In the genomic region with DNA sequence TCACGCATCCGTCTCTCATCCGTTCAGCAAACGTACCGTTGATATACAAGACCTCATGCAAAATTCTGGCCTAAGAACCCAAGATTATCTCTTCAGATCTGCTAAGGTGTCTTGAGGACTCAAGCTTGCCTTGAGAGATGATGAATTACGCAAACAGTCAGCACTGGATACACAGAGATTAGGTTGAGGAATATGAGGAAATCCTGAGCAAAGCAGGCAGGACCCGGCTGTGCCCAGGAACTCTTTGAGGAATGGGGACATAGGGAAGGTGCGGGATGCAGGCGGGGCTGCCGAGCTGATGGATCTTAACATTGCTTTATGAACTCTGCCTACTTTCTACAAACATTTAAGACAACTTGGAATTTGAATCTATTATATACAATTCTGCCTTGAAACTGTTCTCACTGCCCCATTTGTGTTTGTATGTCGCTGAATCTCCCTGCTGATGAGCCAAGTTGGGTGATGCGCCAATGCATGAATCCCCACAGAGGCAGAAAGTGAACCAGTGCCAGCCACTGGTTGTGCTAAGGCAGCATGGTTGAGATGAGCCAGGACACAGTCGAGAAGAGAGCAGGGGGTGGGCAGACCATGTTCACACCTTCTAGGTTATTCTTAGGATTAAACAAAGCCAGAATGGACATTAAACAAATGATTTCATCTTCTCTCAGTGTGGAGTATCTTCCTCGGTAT, we compare ENCODE assay signal across 19 mouse cellular contexts. TPM values are rescaled to one million over a fixed set of nuclear protein-coding genes. Genes with fewer than 3 reads are reported as not detected.
DNase-seq lines count a peak whose midpoint lies in the region; ATAC-seq lines count a peak whose summit lies in the region.
"Had no signal": no experiment of that assay in that cellular context is flagged by ENCODE, and none has a peak within 500 bp of the region (broad histone marks: within the 10 kb centered on the region; RNA-seq: fewer than 3 reads in every experiment).

No protein-coding gene starts in this region.

- no peaks in the 10 kb centered on the region for H3K9me3 ChIP-seq in forebrain, embryonic 12.5 days
- no peaks in the 10 kb centered on the region; the same call in 1 of the 2 replicates for H3K9me3 ChIP-seq in forebrain, embryonic 10.5 days
- no peaks in the 10 kb centered on the region for H3K9me3 ChIP-seq in hindbrain, embryonic 15.5 days
- no peaks in the 10 kb centered on the region for H3K9me3 ChIP-seq in hindbrain, embryonic 12.5 days (replicated peaks)
- H3K9me3 ChIP-seq in midbrain, embryonic 15.5 days = no peaks in the 10 kb centered on the region
- H3K9me3 ChIP-seq: embryonic facial prominence, embryonic 12.5 days; limb, embryonic 12.5 days; liver, embryonic 12.5 days had no signal

- no peak for ATAC-seq in forebrain, embryonic 12.5 days (ENCODE audit: low FRiP score)
- ATAC-seq in hindbrain, embryonic 15.5 days (ENCODE audit: low FRiP score, low read depth) = no peak
- no peak for ATAC-seq in hindbrain, embryonic 12.5 days (ENCODE audit: low FRiP score)
- no peak for ATAC-seq in midbrain, embryonic 15.5 days (replicated peaks)
- ATAC-seq: intestine, postnatal 0 days; liver, embryonic 12.5 days had no signal

- peak overlapping the region; percentile 32; the same call in 1 of the 2 replicates for H3K27ac ChIP-seq in forebrain, embryonic 12.5 days
- H3K27ac ChIP-seq in forebrain, embryonic 10.5 days = no peak overlapping the region
- H3K27ac ChIP-seq in hindbrain, embryonic 15.5 days (replicated peaks) = peak overlapping the region; percentile 34; the same call in 1 of the 2 replicates
- no peak overlapping the region for H3K27ac ChIP-seq in hindbrain, embryonic 12.5 days
- H3K27ac ChIP-seq in midbrain, embryonic 15.5 days = peak overlapping the region; percentile 6; the same call in 1 of the 2 replicates
- H3K27ac ChIP-seq: embryonic facial prominence, embryonic 12.5 days; limb, embryonic 12.5 days; liver, embryonic 12.5 days; macrophage had no signal

- 80% methylated on average over 14 of the region's 14 CpGs for WGBS in forebrain, embryonic 12.5 days
- WGBS in forebrain, embryonic 10.5 days = 92% methylated on average over 14 of the region's 14 CpGs
- WGBS in hindbrain, embryonic 15.5 days = 68% methylated on average over 14 of the region's 14 CpGs
- 85% methylated on average over 14 of the region's 14 CpGs for WGBS in hindbrain, embryonic 12.5 days
- WGBS in midbrain, embryonic 15.5 days = 50% methylated on average over 14 of the region's 14 CpGs

- no peaks in the 10 kb centered on the region for H3K36me3 ChIP-seq in forebrain, embryonic 12.5 days (replicated peaks)
- no peaks in the 10 kb centered on the region for H3K36me3 ChIP-seq in forebrain, embryonic 10.5 days (replicated peaks)
- no peaks in the 10 kb centered on the region for H3K36me3 ChIP-seq in hindbrain, embryonic 15.5 days
- H3K36me3 ChIP-seq in hindbrain, embryonic 12.5 days = no peaks in the 10 kb centered on the region
- no peaks in the 10 kb centered on the region for H3K36me3 ChIP-seq in midbrain, embryonic 15.5 days (replicated peaks)
- H3K36me3 ChIP-seq: embryonic facial prominence, embryonic 12.5 days; heart, embryonic 13.5 days; limb, embryonic 12.5 days; liver, embryonic 12.5 days had no signal

- H3K27me3 ChIP-seq in forebrain, embryonic 12.5 days = no peaks in the 10 kb centered on the region
- 0 out of 2 replicates have a peak, but pooled peaks cover 7% of the 10 kb centered on the region for H3K27me3 ChIP-seq in forebrain, embryonic 10.5 days (ENCODE audit: poor library complexity, severe bottlenecking)
- no peaks in the 10 kb centered on the region for H3K27me3 ChIP-seq in hindbrain, embryonic 15.5 days
- H3K27me3 ChIP-seq in hindbrain, embryonic 12.5 days = no peaks in the 10 kb centered on the region
- peaks cover 3% of the 10 kb centered on the region; the same call in 1 of the 2 replicates for H3K27me3 ChIP-seq in midbrain, embryonic 15.5 days (replicated peaks)
- H3K27me3 ChIP-seq: embryonic facial prominence, embryonic 12.5 days; limb, embryonic 12.5 days had no signal

- H3K4me2 ChIP-seq in forebrain, embryonic 12.5 days = 0 out of 2 replicates have a peak overlapping the region, but pooled peaks have one; percentile 0
- H3K4me2 ChIP-seq in hindbrain, embryonic 15.5 days = no peak overlapping the region
- H3K4me2 ChIP-seq in hindbrain, embryonic 12.5 days (replicated peaks) = no peak overlapping the region
- H3K4me2 ChIP-seq in midbrain, embryonic 15.5 days = 0 out of 2 replicates have a peak overlapping the region, but pooled peaks have one; percentile 16
- H3K4me2 ChIP-seq: embryonic facial prominence, embryonic 12.5 days; heart, embryonic 13.5 days; limb, embryonic 12.5 days; liver, embryonic 12.5 days had no signal

- H3K4me3 ChIP-seq in forebrain, embryonic 12.5 days (replicated peaks) = no peak overlapping the region
- no peak overlapping the region for H3K4me3 ChIP-seq in forebrain, embryonic 10.5 days
- H3K4me3 ChIP-seq in hindbrain, embryonic 15.5 days = no peak overlapping the region
- H3K4me3 ChIP-seq in hindbrain, embryonic 12.5 days = no peak overlapping the region
- H3K4me3 ChIP-seq in midbrain, embryonic 15.5 days = no peak overlapping the region
- H3K4me3 ChIP-seq: embryonic facial prominence, embryonic 12.5 days; heart, embryonic 13.5 days; limb, embryonic 12.5 days; liver, embryonic 12.5 days had no signal

- H3K4me1 ChIP-seq in forebrain, embryonic 12.5 days = peaks cover 34% of the 10 kb centered on the region
- H3K4me1 ChIP-seq in forebrain, embryonic 10.5 days = peaks cover 32% of the 10 kb centered on the region
- H3K4me1 ChIP-seq in hindbrain, embryonic 15.5 days (replicated peaks) = peaks cover 25% of the 10 kb centered on the region
- peaks cover 5% of the 10 kb centered on the region for H3K4me1 ChIP-seq in hindbrain, embryonic 12.5 days
- H3K4me1 ChIP-seq in midbrain, embryonic 15.5 days = peaks cover 17% of the 10 kb centered on the region; the same call in 1 of the 2 replicates
- H3K4me1 ChIP-seq: embryonic facial prominence, embryonic 12.5 days; liver, embryonic 12.5 days had no signal

- no peak for DNase-seq in forebrain, embryonic 10.5 days (ENCODE audit: extremely low spot score, low spot score)
- peak; percentile 9 for DNase-seq in right cerebral cortex, adult 18-20 months
- DNase-seq in right cerebral cortex, postnatal 36 days (ENCODE audit: low spot score in 2 of 2) = no peak
- DNase-seq in heart, adult 8-10 months (ENCODE audit: low spot score) = no peak
- DNase-seq: adrenal gland, postnatal 25 days; cerebellum, adult 18-20 months; heart, postnatal 36 days; lung, adult 2 months; thymus, postnatal 36 days had no signal

- H3K9ac ChIP-seq in forebrain, embryonic 12.5 days = no peak overlapping the region
- H3K9ac ChIP-seq in hindbrain, embryonic 15.5 days = no peak overlapping the region
- H3K9ac ChIP-seq in hindbrain, embryonic 12.5 days = no peak overlapping the region
- no peak overlapping the region for H3K9ac ChIP-seq in midbrain, embryonic 15.5 days
- H3K9ac ChIP-seq: embryonic facial prominence, embryonic 12.5 days; heart, embryonic 13.5 days; limb, embryonic 12.5 days; liver, embryonic 12.5 days had no signal

RNA-seq across cellular contexts. Expression of a gene that starts 5.3 kb away (rescaled TPM):
- 62.3 and 66.0 TPM in 2 replicates for polyA plus RNA-seq in forebrain, embryonic 12.5 days (2016; fragmentation: Nextera tagmentation; extraction: Ambion mirVana)
- 31.2 and 34.7 TPM in 2 replicates for polyA plus RNA-seq in forebrain, embryonic 10.5 days (2016; fragmentation: Nextera tagmentation; extraction: Ambion mirVana)
- 87.8 and 97.5 TPM in 2 replicates for polyA plus RNA-seq in hindbrain, embryonic 15.5 days (2015; fragmentation: Nextera tagmentation; extraction: Ambion mirVana)
- 91.3 and 93.8 TPM in 2 replicates for polyA plus RNA-seq in hindbrain, embryonic 12.5 days (2016; fragmentation: Nextera tagmentation; extraction: Ambion mirVana)
- polyA plus RNA-seq in midbrain, embryonic 15.5 days (2015; fragmentation: Nextera tagmentation; extraction: Ambion mirVana) = 102 and 108 TPM in 2 replicates
- total RNA-seq in heart, adult 8-10 months (2022) = 10 to 100 TPM; 35.8 to 43.6 (median 36.3) TPM
- polyA plus RNA-seq: macrophage had no signal

Comparison
In these comparisons a context has a peak if more than half of its experiments do, and no peak if none do; other contexts are left out.
1. H3K27ac ChIP-seq: peak in forebrain, embryonic 12.5 days (single experiment), hindbrain, embryonic 15.5 days (single experiment) and midbrain, embryonic 15.5 days (single experiment); none in forebrain, embryonic 10.5 days (single experiment) and hindbrain, embryonic 12.5 days (single experiment).
2. H3K4me2 ChIP-seq: peak in forebrain, embryonic 12.5 days (single experiment) and midbrain, embryonic 15.5 days (single experiment); none in hindbrain, embryonic 15.5 days (single experiment) and hindbrain, embryonic 12.5 days (single experiment).